Mouse (Mus musculus): ENCODE measurements around the gene Igfbp5. TPM values are rescaled to one million over a fixed set of nuclear protein-coding genes. Genes with fewer than 3 reads are reported as not detected.
A peak's percentile ranks its signal among the peaks of the same experiment; 100 is the strongest.

Igfbp5 gene
- polyA plus RNA-seq, 1 experiment from 2014 or later, result 126 TPM

DNA sequence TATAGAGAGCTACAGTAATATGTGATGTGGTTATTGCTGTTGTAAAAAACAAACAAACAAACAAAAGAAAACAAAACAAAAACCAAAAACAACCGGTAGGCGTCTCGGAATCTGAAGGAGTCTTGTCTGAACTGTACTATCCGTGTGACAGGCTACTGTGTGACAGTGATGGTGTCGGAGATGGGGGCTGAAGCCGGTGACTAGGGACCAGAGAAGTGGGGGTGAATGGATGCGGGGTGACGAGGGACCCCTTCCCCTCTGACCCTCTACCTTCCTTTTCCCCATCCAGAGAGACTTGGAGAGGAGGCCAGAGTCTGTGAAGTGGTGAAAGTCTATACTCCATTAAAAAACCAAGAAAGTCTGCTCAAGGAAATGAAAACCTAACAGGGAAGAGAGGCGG is 16.4 kb downstream of the Igfbp5 start:
- 86% methylated on average over 9 of the region's 9 CpGs for WGBS
- H3K36me3 ChIP-seq (ENCODE audit: control insufficient read depth, insufficient read depth, low read length), result peaks cover 41% of the 10 kb centered on the region
- H3K9ac ChIP-seq (replicated peaks; ENCODE audit: low read depth, low read length), result no peak overlapping the region
- no peaks in the 10 kb centered on the region for H3K9me3 ChIP-seq (ENCODE audit: control insufficient read depth, low read depth, low read length)
- no peaks in the 10 kb centered on the region for H3K27me3 ChIP-seq (ENCODE audit: control insufficient read depth, insufficient read depth, low read length)
- H3K4me1 ChIP-seq (ENCODE audit: control insufficient read depth, insufficient read depth, low read length), result no peaks in the 10 kb centered on the region
- H3K27ac ChIP-seq (ENCODE audit: low read length), result no peak overlapping the region
- H3K4me2 ChIP-seq (replicated peaks; ENCODE audit: low read depth, low read length), result no peak overlapping the region
- ATAC-seq (ENCODE audit: insufficient number of reproducible peaks, insufficient read depth, low FRiP score, low read depth), result no peak
- no peak overlapping the region for H3K4me3 ChIP-seq (ENCODE audit: low read depth, low read length)

DNA sequence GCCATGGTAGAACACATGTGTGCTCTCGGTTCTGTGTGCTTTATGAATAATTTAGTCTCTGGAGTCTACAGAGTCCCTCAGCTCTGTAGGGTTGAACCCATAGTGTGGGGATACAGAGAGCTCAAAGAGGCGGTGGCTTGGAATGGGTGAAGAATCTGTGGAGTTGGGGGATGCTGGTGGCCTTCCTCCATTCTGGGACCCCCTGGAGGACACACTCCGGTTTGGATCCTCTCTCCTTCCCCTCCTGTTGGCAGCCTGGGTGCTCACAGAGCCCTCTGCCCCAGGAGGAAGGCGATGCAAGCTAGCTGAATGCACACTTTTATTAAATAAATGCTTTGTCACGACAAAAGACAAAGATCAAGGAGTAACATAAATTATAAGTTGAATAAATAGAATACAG is 17.1 kb downstream of the Igfbp5 start:
- H3K4me1 ChIP-seq (ENCODE audit: control insufficient read depth, insufficient read depth, low read length), result no peaks in the 10 kb centered on the region
- H3K9ac ChIP-seq (replicated peaks; ENCODE audit: low read depth, low read length), result no peak overlapping the region
- no peaks in the 10 kb centered on the region for H3K9me3 ChIP-seq (ENCODE audit: control insufficient read depth, low read depth, low read length)
- H3K36me3 ChIP-seq (ENCODE audit: control insufficient read depth, insufficient read depth, low read length), result peaks cover 34% of the 10 kb centered on the region
- no peak overlapping the region for H3K4me2 ChIP-seq (replicated peaks; ENCODE audit: low read depth, low read length)
- H3K4me3 ChIP-seq (ENCODE audit: low read depth, low read length), result no peak overlapping the region
- ATAC-seq (ENCODE audit: insufficient number of reproducible peaks, insufficient read depth, low FRiP score, low read depth), result no peak
- WGBS, result 68% methylated on average over 5 of the region's 5 CpGs
- no peaks in the 10 kb centered on the region for H3K27me3 ChIP-seq (ENCODE audit: control insufficient read depth, insufficient read depth, low read length)
- no peak overlapping the region for H3K27ac ChIP-seq (ENCODE audit: low read length)

DNA sequence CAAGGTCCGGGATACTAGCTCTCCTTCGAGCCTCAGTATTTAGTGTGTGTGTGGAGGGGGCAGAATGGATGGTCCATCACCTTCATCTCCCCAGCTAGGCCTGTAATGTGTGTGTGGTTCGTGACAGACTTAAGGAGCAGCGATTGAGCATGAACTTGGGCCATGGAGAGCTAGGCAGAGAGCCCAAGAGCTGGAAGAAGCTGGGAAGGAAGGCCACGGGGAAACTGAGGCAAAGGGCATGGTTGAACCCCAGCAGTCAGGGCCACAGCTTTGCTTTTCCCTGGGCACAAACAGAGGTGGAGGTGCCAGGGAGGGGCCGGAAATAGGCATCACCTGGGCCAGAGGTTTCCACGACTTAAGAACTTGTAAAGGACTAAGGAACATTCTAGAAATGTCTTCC is 17.5 kb downstream of the Igfbp5 start:
- Histone ChIP-seq H3K9me3 (ENCODE audit: control insufficient read depth, low read depth, low read length) (no peaks in the 10 kb centered on the region), H3K27me3 (ENCODE audit: control insufficient read depth, insufficient read depth, low read length) (no peaks in the 10 kb centered on the region), H3K4me3 (ENCODE audit: low read depth, low read length) (no peak overlapping the region), H3K27ac (ENCODE audit: low read length) (no peak overlapping the region), H3K4me1 (ENCODE audit: control insufficient read depth, insufficient read depth, low read length) (no peaks in the 10 kb centered on the region), H3K9ac (replicated peaks; ENCODE audit: low read depth, low read length) (no peak overlapping the region), H3K36me3 (ENCODE audit: control insufficient read depth, insufficient read depth, low read length) (peaks cover 32% of the 10 kb centered on the region), H3K4me2 (replicated peaks; ENCODE audit: low read depth, low read length) (no peak overlapping the region)
- no peak for ATAC-seq (ENCODE audit: insufficient number of reproducible peaks, insufficient read depth, low FRiP score, low read depth)
- WGBS, result 73% methylated on average over 7 of the region's 7 CpGs

DNA sequence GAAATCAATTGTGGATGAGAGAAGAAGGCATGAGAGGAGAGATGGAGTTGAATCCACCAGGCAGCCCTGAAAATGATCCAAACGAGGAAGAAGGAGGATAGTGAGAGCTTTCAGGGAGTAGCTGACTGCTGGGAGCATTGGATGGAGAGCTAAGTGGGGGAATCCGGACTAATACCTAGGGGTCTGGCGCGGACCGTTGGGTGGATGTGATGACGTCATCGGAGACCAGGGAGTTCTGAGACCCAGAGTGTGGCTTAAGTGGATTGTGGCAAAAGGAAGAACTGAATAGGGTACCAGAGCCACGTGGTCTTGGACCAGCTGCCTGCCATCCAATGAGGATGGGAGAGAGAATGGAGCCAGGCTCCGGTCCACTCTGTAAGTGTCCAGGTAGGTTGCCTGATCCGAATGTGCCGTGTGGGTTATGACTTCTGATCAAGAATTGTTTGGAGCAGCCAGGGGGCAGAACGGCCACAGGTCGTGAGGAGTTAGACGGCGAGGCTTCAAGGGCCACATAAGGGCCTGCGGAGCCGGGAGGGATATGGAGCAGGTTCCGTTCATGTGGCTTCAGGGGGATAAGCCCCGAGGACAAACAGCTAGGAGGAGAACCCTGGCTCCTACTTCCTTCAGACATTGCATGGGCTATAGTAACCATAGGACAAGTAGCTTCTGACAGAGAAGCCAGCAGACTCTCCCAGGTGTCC is 18.3 kb downstream of the Igfbp5 start:
- H3K4me3 ChIP-seq (ENCODE audit: low read depth, low read length), result no peak overlapping the region
- H3K27ac ChIP-seq (ENCODE audit: low read length), result no peak overlapping the region
- H3K4me2 ChIP-seq (replicated peaks; ENCODE audit: low read depth, low read length), result no peak overlapping the region
- 80% methylated on average over 19 of the region's 19 CpGs for WGBS
- H3K9me3 ChIP-seq (ENCODE audit: control insufficient read depth, low read depth, low read length), result no peaks in the 10 kb centered on the region
- H3K36me3 ChIP-seq (ENCODE audit: control insufficient read depth, insufficient read depth, low read length), result peaks cover 35% of the 10 kb centered on the region
- H3K27me3 ChIP-seq (ENCODE audit: control insufficient read depth, insufficient read depth, low read length), result no peaks in the 10 kb centered on the region
- no peaks in the 10 kb centered on the region for H3K4me1 ChIP-seq (ENCODE audit: control insufficient read depth, insufficient read depth, low read length)
- no peak; the same call in 1 of the 2 replicates for ATAC-seq (ENCODE audit: insufficient number of reproducible peaks, insufficient read depth, low FRiP score, low read depth)
- no peak overlapping the region for H3K9ac ChIP-seq (replicated peaks; ENCODE audit: low read depth, low read length)

DNA sequence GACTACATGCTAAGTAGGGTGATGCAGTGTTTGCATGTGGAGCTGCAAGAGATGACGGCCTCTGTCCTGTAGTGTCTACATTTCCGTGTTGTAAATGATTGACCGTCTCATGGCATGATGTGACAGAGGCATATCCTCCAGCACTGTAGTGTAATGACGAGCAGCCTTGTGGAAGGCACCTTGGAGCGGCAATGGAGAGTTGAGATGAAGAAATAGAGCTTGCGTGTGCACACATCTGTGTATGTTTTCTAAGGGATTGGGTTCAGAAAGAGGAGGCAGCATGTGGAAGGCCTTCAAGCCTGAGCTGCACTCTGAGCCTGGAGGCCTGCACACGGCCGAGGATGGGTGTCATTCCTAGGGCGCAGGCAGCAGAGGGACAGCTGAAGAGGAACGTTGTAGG is 19.0 kb downstream of the Igfbp5 start:
- WGBS, result 83% methylated on average over 10 of the region's 10 CpGs
- H3K4me3 ChIP-seq (ENCODE audit: low read depth, low read length), result no peak overlapping the region
- H3K27ac ChIP-seq (ENCODE audit: low read length), result no peak overlapping the region
- ATAC-seq (ENCODE audit: insufficient number of reproducible peaks, insufficient read depth, low FRiP score, low read depth), result 0 out of 2 replicates have a peak, but pooled peaks have one; percentile 4
- H3K9ac ChIP-seq (replicated peaks; ENCODE audit: low read depth, low read length), result no peak overlapping the region
- peaks cover 33% of the 10 kb centered on the region for H3K36me3 ChIP-seq (ENCODE audit: control insufficient read depth, insufficient read depth, low read length)
- H3K27me3 ChIP-seq (ENCODE audit: control insufficient read depth, insufficient read depth, low read length), result no peaks in the 10 kb centered on the region
- no peaks in the 10 kb centered on the region for H3K4me1 ChIP-seq (ENCODE audit: control insufficient read depth, insufficient read depth, low read length)
- H3K9me3 ChIP-seq (ENCODE audit: control insufficient read depth, low read depth, low read length), result no peaks in the 10 kb centered on the region
- no peak overlapping the region for H3K4me2 ChIP-seq (replicated peaks; ENCODE audit: low read depth, low read length)

DNA sequence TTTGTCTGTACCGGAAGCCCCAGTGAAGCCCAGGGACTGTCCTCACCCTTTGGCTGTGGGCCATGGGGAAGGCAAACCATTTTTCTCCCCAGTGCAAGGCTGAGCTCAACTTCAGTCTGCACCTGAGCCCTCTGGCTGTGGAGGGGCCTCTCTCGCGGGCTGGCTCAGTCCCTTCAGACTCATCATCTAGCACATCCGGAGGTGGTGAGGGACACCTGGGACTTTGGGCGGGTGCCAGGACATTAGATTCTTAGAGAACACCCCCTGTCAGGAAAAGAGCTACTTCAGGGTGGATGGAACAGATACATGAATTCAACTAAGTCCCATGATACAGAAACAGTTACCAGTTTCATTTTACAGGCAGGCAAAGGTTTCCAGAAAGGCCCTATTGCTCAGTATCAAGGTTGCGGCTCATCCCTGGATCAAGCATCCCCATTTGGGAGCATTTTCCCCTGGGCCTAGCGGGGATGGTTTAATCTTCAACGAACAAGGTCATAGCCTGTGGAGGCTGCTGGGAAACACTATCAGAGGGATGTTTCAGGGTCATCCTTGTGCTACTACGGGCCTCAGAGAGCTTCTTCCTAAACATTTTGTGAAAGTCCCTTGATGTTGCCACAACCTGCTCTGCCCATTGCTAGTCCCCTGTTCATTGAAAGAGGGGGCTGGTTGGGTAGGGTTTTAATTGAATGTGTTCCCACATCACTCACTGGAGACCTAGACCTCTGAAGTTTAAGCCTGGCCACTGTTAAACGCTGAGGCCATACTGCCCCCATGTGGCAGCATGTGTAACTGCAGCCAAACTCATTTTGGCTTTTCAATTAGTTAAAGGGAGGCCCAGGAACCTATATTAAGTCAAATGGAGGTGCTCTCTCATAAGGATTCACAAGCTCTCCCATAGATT is 20.1 kb downstream of the Igfbp5 start:
- WGBS, result 38% methylated on average over 10 of the region's 10 CpGs
- peak; percentile 46; the same call in 1 of the 2 replicates for ATAC-seq (ENCODE audit: insufficient number of reproducible peaks, insufficient read depth, low FRiP score, low read depth)

DNA sequence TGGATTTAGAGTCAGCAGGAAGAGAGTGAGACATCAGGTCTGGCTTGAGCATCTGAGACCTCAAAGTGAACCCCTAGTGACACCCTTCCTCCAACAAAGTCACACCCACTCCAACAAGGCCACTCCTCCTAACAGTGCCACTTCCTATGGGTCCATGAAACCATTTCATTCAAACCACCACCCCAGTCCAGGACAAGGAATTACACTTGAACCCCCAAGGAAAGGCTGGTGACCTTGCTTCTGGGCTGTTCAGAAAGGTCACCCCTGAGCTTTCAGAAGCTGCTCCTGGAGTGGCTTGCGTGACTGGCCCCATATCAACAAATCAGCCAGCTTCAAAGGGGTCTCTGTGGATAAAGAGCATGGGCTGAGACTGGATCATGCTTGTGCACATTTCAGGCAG is 20.9 kb downstream of the Igfbp5 start:
- no peak for ATAC-seq (ENCODE audit: insufficient number of reproducible peaks, insufficient read depth, low FRiP score, low read depth)
- H3K4me3 ChIP-seq (ENCODE audit: low read depth, low read length), result no peak overlapping the region
- WGBS, result 71% methylated on average over 1 of the region's 1 CpGs

More for the DNA sequence above, 20.1 kb downstream of the Igfbp5 start:
- Histone ChIP-seq H3K9me3 (ENCODE audit: control insufficient read depth, low read depth, low read length) (no peaks in the 10 kb centered on the region), H3K4me1 (ENCODE audit: control insufficient read depth, insufficient read depth, low read length) (no peaks in the 10 kb centered on the region), H3K27me3 (ENCODE audit: control insufficient read depth, insufficient read depth, low read length) (no peaks in the 10 kb centered on the region), H3K9ac (replicated peaks; ENCODE audit: low read depth, low read length) (no peak overlapping the region), H3K4me3 (ENCODE audit: low read depth, low read length) (no peak overlapping the region), H3K4me2 (replicated peaks; ENCODE audit: low read depth, low read length) (no peak overlapping the region), H3K27ac (ENCODE audit: low read length) (no peak overlapping the region), H3K36me3 (ENCODE audit: control insufficient read depth, insufficient read depth, low read length) (peaks cover 26% of the 10 kb centered on the region; the same call in 1 of the 2 replicates)

DNA sequence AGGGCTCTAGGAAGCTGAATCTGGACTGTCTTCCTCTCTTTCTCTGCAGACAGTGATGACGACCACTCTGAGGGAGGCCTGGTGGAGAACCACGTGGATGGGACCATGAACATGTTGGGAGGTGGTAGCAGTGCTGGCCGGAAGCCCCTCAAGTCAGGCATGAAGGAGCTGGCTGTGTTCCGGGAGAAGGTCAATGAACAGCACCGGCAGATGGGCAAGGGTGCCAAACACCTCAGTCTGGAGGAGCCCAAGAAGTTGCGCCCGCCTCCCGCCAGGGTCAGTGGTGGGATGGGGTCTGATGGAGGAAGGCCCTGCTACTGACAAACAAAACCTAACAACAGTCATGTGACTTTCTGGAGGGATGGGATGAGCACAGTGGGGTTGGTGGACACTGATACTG is 25.6 kb downstream of the Igfbp5 start:
- no peak for ATAC-seq (ENCODE audit: insufficient number of reproducible peaks, insufficient read depth, low FRiP score, low read depth)
- Histone ChIP-seq H3K36me3 (ENCODE audit: control insufficient read depth, insufficient read depth, low read length) (peaks cover 16% of the 10 kb centered on the region; the same call in 1 of the 2 replicates), H3K27ac (ENCODE audit: low read length) (no peak overlapping the region), H3K4me1 (ENCODE audit: control insufficient read depth, insufficient read depth, low read length) (no peaks in the 10 kb centered on the region), H3K9ac (replicated peaks; ENCODE audit: low read depth, low read length) (no peak overlapping the region), H3K9me3 (ENCODE audit: control insufficient read depth, low read depth, low read length) (no peaks in the 10 kb centered on the region), H3K27me3 (ENCODE audit: control insufficient read depth, insufficient read depth, low read length) (no peaks in the 10 kb centered on the region), H3K4me2 (replicated peaks; ENCODE audit: low read depth, low read length) (no peak overlapping the region), H3K4me3 (ENCODE audit: low read depth, low read length) (no peak overlapping the region)
- 94% methylated on average over 8 of the region's 8 CpGs for WGBS

More for the DNA sequence above, 20.9 kb downstream of the Igfbp5 start:
- Histone ChIP-seq H3K27ac (ENCODE audit: low read length) (no peak overlapping the region), H3K36me3 (ENCODE audit: control insufficient read depth, insufficient read depth, low read length) (peaks cover 21% of the 10 kb centered on the region; the same call in 1 of the 2 replicates), H3K27me3 (ENCODE audit: control insufficient read depth, insufficient read depth, low read length) (no peaks in the 10 kb centered on the region), H3K4me2 (replicated peaks; ENCODE audit: low read depth, low read length) (no peak overlapping the region), H3K4me1 (ENCODE audit: control insufficient read depth, insufficient read depth, low read length) (no peaks in the 10 kb centered on the region), H3K9me3 (ENCODE audit: control insufficient read depth, low read depth, low read length) (no peaks in the 10 kb centered on the region), H3K9ac (replicated peaks; ENCODE audit: low read depth, low read length) (no peak overlapping the region)

Data from stomach, embryonic 14.5 days (tissue).